Mouse (Mus musculus): Measurements from ENCODE around the gene Fau. TPM values are rescaled to one million over a fixed set of nuclear protein-coding genes. Genes with fewer than 3 reads are reported as not detected.

The Fau gene
- polyA plus RNA-seq, 1 experiment from 2014 or later: 618 TPM

DNA sequence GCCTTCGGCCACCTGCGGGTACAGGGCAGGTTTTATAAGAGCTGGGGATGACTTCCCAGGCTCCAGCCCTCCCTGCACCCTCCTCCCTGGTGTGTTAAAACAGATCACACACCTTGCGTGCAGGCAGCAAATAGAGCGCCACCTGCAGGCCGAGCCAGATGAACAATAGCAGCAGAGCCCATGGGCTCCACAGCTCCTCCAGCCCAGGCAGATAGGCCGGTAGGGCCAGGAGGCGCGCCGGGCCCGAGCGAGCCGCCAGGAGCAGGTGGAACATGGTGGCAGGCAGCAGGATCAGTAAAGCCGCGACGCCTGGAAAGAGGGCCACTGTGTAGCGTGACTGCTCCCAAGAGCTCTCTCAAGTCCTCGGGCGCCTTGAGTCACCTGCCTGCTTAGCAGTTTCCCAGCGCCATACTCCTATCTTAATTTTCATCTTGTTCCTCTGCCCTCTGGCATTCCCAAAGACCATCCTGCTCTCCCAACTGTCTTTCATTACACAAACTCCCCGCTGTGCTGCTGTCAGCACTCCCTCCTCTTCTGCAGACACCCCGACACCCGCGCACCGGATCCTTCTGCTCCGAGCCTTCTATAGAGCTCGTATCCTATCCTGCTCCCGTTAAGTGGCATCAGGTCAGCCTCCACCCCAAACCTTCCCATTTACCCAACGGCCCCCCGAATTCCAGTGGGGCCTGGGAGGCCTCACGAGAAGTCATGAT lies 9.5 kb downstream of the Fau start:
- H3K36me3 ChIP-seq (ENCODE audit: control insufficient read depth, insufficient read depth, low read length): peaks cover 34% of the 10 kb centered on the region
- peaks cover 20 to 30% of the 10 kb centered on the region in 2 experiments for H3K4me1 ChIP-seq (ENCODE audit: control insufficient read depth in 2 of 2, insufficient read depth in 2 of 2, low read length in 2 of 2)
- peak; percentile 49; the same call in 1 of the 2 replicates for ATAC-seq (ENCODE audit: insufficient number of reproducible peaks, insufficient read depth, low FRiP score, low read depth)
- H3K27me3 ChIP-seq (ENCODE audit: control insufficient read depth, insufficient read depth, low read length): no peaks in the 10 kb centered on the region
- H3K27ac ChIP-seq (replicated peaks in 1 of 2; ENCODE audit: control insufficient read depth in 1 of 2, insufficient read depth in 1 of 2, low read depth in 2 of 2, low read length in 2 of 2): peak overlapping the region; percentile 39 to 58
- peak overlapping the region; percentile 65 for H3K9ac ChIP-seq (ENCODE audit: low read length)
- WGBS: 1% methylated on average over 30 of the region's 30 CpGs
- no peaks in the 10 kb centered on the region for H3K9me3 ChIP-seq (ENCODE audit: control insufficient read depth, low read length)
- H3K4me3 ChIP-seq (ENCODE audit: control insufficient read depth in 1 of 2, insufficient read depth in 1 of 2, low read depth in 1 of 2, low read length in 2 of 2): peak overlapping the region; percentile 43 to 49
- H3K4me2 ChIP-seq (ENCODE audit: low read length): peak overlapping the region; percentile 96

GRCm38 (mm10) chr19:6067724-6068415 lies 10.2 kb downstream of the Fau start, which contains the start of gene Tm7sf2:
TSS of gene Tm7sf2 (minus strand) at chr19:6068373.
- Histone ChIP-seq H3K4me1 (ENCODE audit: control insufficient read depth in 2 of 2, insufficient read depth in 2 of 2, low read length in 2 of 2) (peaks cover 15 to 23% of the 10 kb centered on the region in 2 experiments), H3K36me3 (ENCODE audit: control insufficient read depth, insufficient read depth, low read length) (peaks cover 38% of the 10 kb centered on the region), H3K4me2 (ENCODE audit: low read length) (peak within 1 kb of the TSS; percentile 96), H3K4me3 (ENCODE audit: control insufficient read depth in 1 of 2, insufficient read depth in 1 of 2, low read depth in 1 of 2, low read length in 2 of 2) (peak within 1 kb of the TSS; percentile 43 to 49), H3K9me3 (ENCODE audit: control insufficient read depth, low read length) (no peaks in the 10 kb centered on the region), H3K9ac (ENCODE audit: low read length) (peak within 1 kb of the TSS; percentile 65), H3K27ac (replicated peaks in 1 of 2; ENCODE audit: control insufficient read depth in 1 of 2, insufficient read depth in 1 of 2, low read depth in 2 of 2, low read length in 2 of 2) (peak within 1 kb of the TSS; percentile 39 to 58), H3K27me3 (ENCODE audit: control insufficient read depth, insufficient read depth, low read length) (no peaks in the 10 kb centered on the region)
- WGBS: 12% methylated on average over 33 of the region's 33 CpGs
- peak; percentile 72 for ATAC-seq (ENCODE audit: insufficient number of reproducible peaks, insufficient read depth, low FRiP score, low read depth)

GRCm38 (mm10) chr19:6068951-6069350 lies 11.3 kb downstream of the Fau start:
- Histone ChIP-seq H3K4me1 (ENCODE audit: control insufficient read depth in 2 of 2, insufficient read depth in 2 of 2, low read length in 2 of 2) (peaks cover 15 to 22% of the 10 kb centered on the region in 2 experiments), H3K36me3 (ENCODE audit: control insufficient read depth, insufficient read depth, low read length) (peaks cover 45% of the 10 kb centered on the region), H3K27me3 (ENCODE audit: control insufficient read depth, insufficient read depth, low read length) (no peaks in the 10 kb centered on the region), H3K27ac (replicated peaks in 1 of 2; ENCODE audit: control insufficient read depth in 1 of 2, insufficient read depth in 1 of 2, low read depth in 2 of 2, low read length in 2 of 2) (no peak overlapping the region), H3K9ac (ENCODE audit: low read length) (no peak overlapping the region), H3K9me3 (ENCODE audit: control insufficient read depth, low read length) (no peaks in the 10 kb centered on the region), H3K4me3 (ENCODE audit: control insufficient read depth in 1 of 2, insufficient read depth in 1 of 2, low read depth in 1 of 2, low read length in 2 of 2) (no peak overlapping the region), H3K4me2 (ENCODE audit: low read length) (no peak overlapping the region)
- ATAC-seq (ENCODE audit: insufficient number of reproducible peaks, insufficient read depth, low FRiP score, low read depth): no peak
- 76% methylated on average over 4 of the region's 4 CpGs for WGBS

- peaks cover 15 to 22% of the 10 kb centered on the region in 2 experiments for H3K4me1 ChIP-seq (ENCODE audit: control insufficient read depth in 2 of 2, insufficient read depth in 2 of 2, low read length in 2 of 2)
- no peak overlapping the region for H3K27ac ChIP-seq (replicated peaks in 1 of 2; ENCODE audit: control insufficient read depth in 1 of 2, insufficient read depth in 1 of 2, low read depth in 2 of 2, low read length in 2 of 2)
- H3K4me3 ChIP-seq (ENCODE audit: control insufficient read depth in 1 of 2, insufficient read depth in 1 of 2, low read depth in 1 of 2, low read length in 2 of 2): no peak overlapping the region
- no peak overlapping the region for H3K4me2 ChIP-seq (ENCODE audit: low read length)
- H3K9ac ChIP-seq (ENCODE audit: low read length): no peak overlapping the region
- H3K36me3 ChIP-seq (ENCODE audit: control insufficient read depth, insufficient read depth, low read length): peaks cover 54% of the 10 kb centered on the region
- H3K9me3 ChIP-seq (ENCODE audit: control insufficient read depth, low read length): no peaks in the 10 kb centered on the region
- H3K27me3 ChIP-seq (ENCODE audit: control insufficient read depth, insufficient read depth, low read length): no peaks in the 10 kb centered on the region
- no peak for ATAC-seq (ENCODE audit: insufficient number of reproducible peaks, insufficient read depth, low FRiP score, low read depth)
- whole genome bisulfite sequencing: 86% methylated on average over 10 of the region's 10 CpGs
These were observed 12.2 kb downstream of the Fau start for GRCm38 (mm10) chr19:6069851-6070250.

DNA sequence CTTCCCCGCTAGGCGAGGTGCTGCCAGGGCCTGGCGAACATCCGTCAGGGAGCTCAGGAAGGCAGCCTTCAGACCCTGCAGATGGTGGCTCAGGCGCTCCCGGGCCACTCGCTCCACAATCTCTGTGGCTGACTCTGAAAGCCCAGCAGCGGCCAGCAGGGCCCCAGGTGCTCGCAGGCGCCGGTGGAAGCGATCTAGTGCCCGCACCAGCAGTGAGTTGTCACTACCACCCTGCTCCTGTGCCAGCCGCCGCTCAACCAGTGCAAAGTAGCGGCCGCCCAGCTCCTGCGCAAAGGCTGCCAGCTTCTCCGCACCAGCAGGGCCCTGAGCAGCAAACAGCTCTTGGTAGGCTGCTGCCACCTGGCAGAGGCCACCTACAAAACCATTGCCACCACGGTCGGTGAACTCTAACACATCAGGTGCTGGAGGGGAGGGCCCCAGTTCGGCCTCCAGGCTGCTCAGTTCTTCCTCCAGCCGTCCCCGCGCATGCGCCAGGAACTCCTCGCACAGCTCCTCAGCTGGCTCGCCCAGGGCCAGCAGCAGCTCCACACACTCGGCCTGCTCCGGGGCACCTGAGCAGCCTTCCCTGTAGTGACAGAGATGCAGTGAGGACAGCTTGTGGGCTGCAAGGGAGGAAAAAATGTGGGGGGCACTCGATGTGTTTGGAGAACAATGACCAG lies 13.1 kb downstream of the Fau start:
- Histone ChIP-seq H3K9me3 (ENCODE audit: control insufficient read depth, low read length) (no peaks in the 10 kb centered on the region), H3K36me3 (ENCODE audit: control insufficient read depth, insufficient read depth, low read length) (peaks cover 62% of the 10 kb centered on the region), H3K27me3 (ENCODE audit: control insufficient read depth, insufficient read depth, low read length) (no peaks in the 10 kb centered on the region), H3K4me3 (ENCODE audit: control insufficient read depth in 1 of 2, insufficient read depth in 1 of 2, low read depth in 1 of 2, low read length in 2 of 2) (no peak overlapping the region), H3K27ac (replicated peaks in 1 of 2; ENCODE audit: control insufficient read depth in 1 of 2, insufficient read depth in 1 of 2, low read depth in 2 of 2, low read length in 2 of 2) (no peak overlapping the region), H3K9ac (ENCODE audit: low read length) (no peak overlapping the region), H3K4me2 (ENCODE audit: low read length) (no peak overlapping the region), H3K4me1 (ENCODE audit: control insufficient read depth in 2 of 2, insufficient read depth in 2 of 2, low read length in 2 of 2) (peaks cover 15 to 22% of the 10 kb centered on the region in 2 experiments)
- ATAC-seq (ENCODE audit: insufficient number of reproducible peaks, insufficient read depth, low FRiP score, low read depth): no peak
- WGBS: 85% methylated on average over 31 of the region's 31 CpGs

DNA sequence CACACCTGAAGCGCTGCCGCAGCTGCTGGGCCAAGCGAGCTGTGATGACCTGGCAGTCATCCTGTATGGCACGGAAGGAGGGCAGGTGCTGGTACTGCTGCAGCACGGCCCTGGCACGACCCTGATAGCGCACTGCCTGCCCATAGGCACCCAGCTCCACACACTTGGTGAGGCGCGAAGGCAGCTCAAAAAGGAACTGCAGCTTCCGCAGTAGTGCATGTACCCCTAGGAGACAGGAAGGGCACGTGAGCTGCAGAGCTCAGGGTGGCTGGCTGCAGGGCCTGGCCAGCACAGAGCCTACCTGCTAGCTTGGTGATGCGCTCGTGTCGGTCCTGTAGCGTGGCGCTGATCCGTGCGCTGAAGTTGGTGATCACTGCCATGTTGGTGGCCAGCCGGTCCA lies 13.6 kb downstream of the Fau start:
- no peak overlapping the region for H3K9ac ChIP-seq (ENCODE audit: low read length)
- H3K4me2 ChIP-seq (ENCODE audit: low read length): no peak overlapping the region
- H3K27ac ChIP-seq (replicated peaks in 1 of 2; ENCODE audit: control insufficient read depth in 1 of 2, insufficient read depth in 1 of 2, low read depth in 2 of 2, low read length in 2 of 2): no peak overlapping the region
- H3K27me3 ChIP-seq (ENCODE audit: control insufficient read depth, insufficient read depth, low read length): no peaks in the 10 kb centered on the region
- no peak overlapping the region for H3K4me3 ChIP-seq (ENCODE audit: control insufficient read depth in 1 of 2, insufficient read depth in 1 of 2, low read depth in 1 of 2, low read length in 2 of 2)
- H3K4me1 ChIP-seq (ENCODE audit: control insufficient read depth in 2 of 2, insufficient read depth in 2 of 2, low read length in 2 of 2): peaks cover 18 to 25% of the 10 kb centered on the region in 2 experiments
- ATAC-seq (ENCODE audit: insufficient number of reproducible peaks, insufficient read depth, low FRiP score, low read depth): no peak
- WGBS: 88% methylated on average over 19 of the region's 19 CpGs
- peaks cover 66% of the 10 kb centered on the region for H3K36me3 ChIP-seq (ENCODE audit: control insufficient read depth, insufficient read depth, low read length)
- no peaks in the 10 kb centered on the region for H3K9me3 ChIP-seq (ENCODE audit: control insufficient read depth, low read length)

DNA sequence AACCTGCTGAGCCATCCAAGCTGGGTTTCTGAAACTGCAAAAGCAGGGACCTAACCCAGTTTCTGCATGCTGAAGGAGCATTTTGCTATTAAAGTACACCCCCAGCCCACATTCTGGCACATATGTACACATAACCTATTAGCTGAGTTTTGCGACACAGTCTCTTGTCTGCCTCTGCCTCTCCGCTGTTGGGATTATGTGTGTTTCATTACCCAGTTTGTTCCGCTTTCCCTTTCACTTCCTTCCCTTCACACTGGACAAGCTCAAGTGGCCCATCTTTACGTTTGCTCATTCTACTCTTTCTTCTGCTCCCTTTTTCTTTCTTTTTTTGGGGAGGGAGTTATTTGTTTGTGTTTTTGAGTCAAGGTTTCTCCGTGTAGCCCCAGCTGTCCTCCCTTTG lies 16.2 kb downstream of the Fau start:
- H3K9ac ChIP-seq (ENCODE audit: low read length): no peak overlapping the region
- no peaks in the 10 kb centered on the region for H3K27me3 ChIP-seq (ENCODE audit: control insufficient read depth, insufficient read depth, low read length)
- ATAC-seq (ENCODE audit: insufficient number of reproducible peaks, insufficient read depth, low FRiP score, low read depth): no peak
- peaks cover 6 to 7% of the 10 kb centered on the region in 2 experiments for H3K4me1 ChIP-seq (ENCODE audit: control insufficient read depth in 2 of 2, insufficient read depth in 2 of 2, low read length in 2 of 2)
- no peaks in the 10 kb centered on the region for H3K9me3 ChIP-seq (ENCODE audit: control insufficient read depth, low read length)
- 90% methylated on average over 5 of the region's 5 CpGs for WGBS
- H3K27ac ChIP-seq (replicated peaks in 1 of 2; ENCODE audit: control insufficient read depth in 1 of 2, insufficient read depth in 1 of 2, low read depth in 2 of 2, low read length in 2 of 2): no peak overlapping the region
- peaks cover 61% of the 10 kb centered on the region for H3K36me3 ChIP-seq (ENCODE audit: control insufficient read depth, insufficient read depth, low read length)
- H3K4me3 ChIP-seq (ENCODE audit: control insufficient read depth in 1 of 2, insufficient read depth in 1 of 2, low read depth in 1 of 2, low read length in 2 of 2): no peak overlapping the region
- no peak overlapping the region for H3K4me2 ChIP-seq (ENCODE audit: low read length)
